Mouse (Mus musculus) hindbrain, embryonic 13.5 days (tissue): ENCODE results near the gene Rufy2. TPM values are rescaled to one million over a fixed set of nuclear protein-coding genes. Genes with fewer than 3 reads are reported as not detected.
"Not testable (repeated sequence)": the region's sequence is repeated elsewhere in the genome, so short reads cannot be mapped to it uniquely, and the experiment has no call there.

Experiments used
- ATAC-seq: fragments of 200-750 bp; cut with Nextera tagmentation; 2 replicates; pipeline ENCODE4 v1.8.0; 2017; ENCODE audit warnings: moderate TSS enrichment; ENCODE audit not compliant: low FRiP score
- H3K27ac ChIP-seq: fragments of 300-500 bp; sonication (generic); 2 replicates; pipeline ENCODE4 v1.5.1; 2015; ENCODE audit warnings: inconsistent platforms, mild to moderate bottlenecking, moderate library complexity
- H3K27me3 ChIP-seq: fragments of 300-500 bp; sonication (generic); 2 replicates; pipeline ENCODE4 v1.6.1; 2015; ENCODE audit warnings: mild to moderate bottlenecking, inconsistent platforms
- H3K36me3 ChIP-seq: fragments of 300-500 bp; sonication (generic); 2 replicates; pipeline ENCODE4 v1.6.1; 2015; ENCODE audit warnings: mild to moderate bottlenecking, inconsistent platforms
- H3K4me1 ChIP-seq: fragments of 300-500 bp; sonication (generic); replicated peaks from 2 replicates; pipeline ENCODE4 v1.6.1; 2015; ENCODE audit warnings: inconsistent platforms
- H3K4me2 ChIP-seq: fragments of 300-500 bp; sonication (generic); 2 replicates; pipeline ENCODE4 v1.6.1; 2015; ENCODE audit warnings: inconsistent platforms, mild to moderate bottlenecking, moderate library complexity
- H3K4me3 ChIP-seq: fragments of 300-500 bp; sonication (generic); 2 replicates; pipeline ENCODE4 v1.5.1; 2015; ENCODE audit warnings: mild to moderate bottlenecking, inconsistent platforms
- H3K9ac ChIP-seq: fragments of 300-500 bp; sonication (generic); 2 replicates; pipeline ENCODE4 v1.6.1; 2015; ENCODE audit warnings: mild to moderate bottlenecking, inconsistent platforms
- H3K9me3 ChIP-seq: fragments of 300-500 bp; sonication (generic); 2 replicates; pipeline ENCODE4 v1.6.1; 2016; ENCODE audit warnings: inconsistent platforms
- WGBS: fragments of 180-500 bp; shearing (Covaris S2); methylation state at CpG from one replicate; pipeline ENCODE4 v1.1.7; 2015; 5-methylcytosine and 5-hydroxymethylcytosine counted together
- polyA plus RNA-seq: library from polyadenylated mRNA; unstranded; fragments of >200 nt; fragmentation: Nextera tagmentation; extraction: Ambion mirVana; gene quantifications from 2 replicates; pipeline ENCODE4 v1.2.1, GENCODE M21; 2015

Gene Rufy2
- polyA plus RNA-seq, 1 experiment from 2014 or later: 52.6 TPM

GRCm38 (mm10) chr10:63032956-63033355 is 52.9 kb downstream of the Rufy2 start:
- Histone ChIP-seq H3K4me3 (no peak overlapping the region), H3K4me1 (peaks cover 10% of the 10 kb centered on the region), H3K27me3 (no peaks in the 10 kb centered on the region), H3K4me2 (no peak overlapping the region), H3K9me3 (no peaks in the 10 kb centered on the region), H3K36me3 (no peaks in the 10 kb centered on the region), H3K9ac (no peak overlapping the region), H3K27ac (no peak overlapping the region)
- ATAC-seq: no peak
- 65% methylated on average over 3 of the region's 3 CpGs for WGBS

GRCm38 (mm10) chr10:63038571-63039320 is 58.7 kb downstream of the Rufy2 start:
- Histone ChIP-seq H3K27ac (no peak overlapping the region), H3K9me3 (no peaks in the 10 kb centered on the region), H3K4me2 (no peak overlapping the region), H3K36me3 (no peaks in the 10 kb centered on the region), H3K4me3 (no peak overlapping the region), H3K4me1 (no peaks in the 10 kb centered on the region), H3K27me3 (no peaks in the 10 kb centered on the region), H3K9ac (no peak overlapping the region)
- no peak for ATAC-seq
- 64% methylated on average over 14 of the region's 14 CpGs for WGBS

- Histone ChIP-seq H3K4me3 (no peak overlapping the region), H3K27ac (no peak overlapping the region), H3K27me3 (no peaks in the 10 kb centered on the region)
Measured at GRCm38 (mm10) chr10:63039867-63040628, 60.0 kb downstream of the Rufy2 start.

GRCm38 (mm10) chr10:63043154-63043553 is 63.1 kb downstream of the Rufy2 start:
- no peaks in the 10 kb centered on the region for H3K9me3 ChIP-seq
- no peaks in the 10 kb centered on the region for H3K36me3 ChIP-seq
- H3K27me3 ChIP-seq: no peaks in the 10 kb centered on the region
- H3K4me3 ChIP-seq: no peak overlapping the region
- no peak overlapping the region for H3K9ac ChIP-seq
- no peak for ATAC-seq
- no peak overlapping the region for H3K4me2 ChIP-seq
- no peaks in the 10 kb centered on the region for H3K4me1 ChIP-seq
- WGBS: 79% methylated on average over 3 of the region's 3 CpGs
- H3K27ac ChIP-seq: no peak overlapping the region

More at GRCm38 (mm10) chr10:63039867-63040628, 60.0 kb downstream of the Rufy2 start:
- Histone ChIP-seq H3K9ac (no peak overlapping the region), H3K4me2 (no peak overlapping the region), H3K9me3 (no peaks in the 10 kb centered on the region), H3K36me3 (no peaks in the 10 kb centered on the region), H3K4me1 (no peaks in the 10 kb centered on the region)
- WGBS: 80% methylated on average over 5 of the region's 5 CpGs
- no peak for ATAC-seq

GRCm38 (mm10) chr10:63047751-63048150 is 67.7 kb downstream of the Rufy2 start:
- no peak for ATAC-seq
- WGBS: 90% methylated on average over 8 of the region's 8 CpGs
- no peaks in the 10 kb centered on the region for H3K36me3 ChIP-seq

GRCm38 (mm10) chr10:63049106-63049505 is 69.1 kb downstream of the Rufy2 start:
- ATAC-seq: no peak
- Histone ChIP-seq H3K9ac (no peak overlapping the region), H3K36me3 (no peaks in the 10 kb centered on the region), H3K9me3 (no peaks in the 10 kb centered on the region), H3K27ac (no peak overlapping the region), H3K4me2 (no peak overlapping the region), H3K4me3 (no peak overlapping the region), H3K4me1 (no peaks in the 10 kb centered on the region), H3K27me3 (no peaks in the 10 kb centered on the region)
- whole genome bisulfite sequencing: 88% methylated on average over 2 of the region's 2 CpGs

More at GRCm38 (mm10) chr10:63047751-63048150, 67.7 kb downstream of the Rufy2 start:
- H3K27me3 ChIP-seq: no peaks in the 10 kb centered on the region
- no peak overlapping the region for H3K9ac ChIP-seq
- no peak overlapping the region for H3K27ac ChIP-seq
- H3K9me3 ChIP-seq: no peaks in the 10 kb centered on the region
- H3K4me3 ChIP-seq: no peak overlapping the region
- no peak overlapping the region for H3K4me2 ChIP-seq
- no peaks in the 10 kb centered on the region for H3K4me1 ChIP-seq

GRCm38 (mm10) chr10:63051267-63051666 is 71.2 kb downstream of the Rufy2 start:
- no peak overlapping the region for H3K27ac ChIP-seq
- no peak for ATAC-seq
- H3K4me3 ChIP-seq: no peak overlapping the region
- H3K9ac ChIP-seq: no peak overlapping the region
- no peak overlapping the region for H3K4me2 ChIP-seq
- 81% methylated on average over 7 of the region's 7 CpGs for WGBS
- no peaks in the 10 kb centered on the region for H3K9me3 ChIP-seq
- no peaks in the 10 kb centered on the region for H3K4me1 ChIP-seq
- H3K36me3 ChIP-seq: no peaks in the 10 kb centered on the region
- H3K27me3 ChIP-seq: no peaks in the 10 kb centered on the region

- no peaks in the 10 kb centered on the region for H3K36me3 ChIP-seq
- H3K27ac ChIP-seq: no peak overlapping the region
- H3K9ac ChIP-seq: no peak overlapping the region
- no peaks in the 10 kb centered on the region for H3K27me3 ChIP-seq
- no peak overlapping the region for H3K4me2 ChIP-seq
- no peaks in the 10 kb centered on the region for H3K9me3 ChIP-seq
- no peak overlapping the region for H3K4me3 ChIP-seq
- WGBS: 82% methylated on average over 6 of the region's 6 CpGs
- H3K4me1 ChIP-seq: no peaks in the 10 kb centered on the region
- no peak for ATAC-seq
Measured at GRCm38 (mm10) chr10:63052011-63052410, 72.0 kb downstream of the Rufy2 start.

- Histone ChIP-seq H3K36me3 (no peaks in the 10 kb centered on the region), H3K9ac (no peak overlapping the region), H3K27ac (no peak overlapping the region), H3K4me2 (no peak overlapping the region), H3K4me3 (no peak overlapping the region), H3K9me3 (no peaks in the 10 kb centered on the region), H3K4me1 (no peaks in the 10 kb centered on the region), H3K27me3 (no peaks in the 10 kb centered on the region)
- WGBS: 65% methylated on average over 6 of the region's 6 CpGs
- ATAC-seq: no peak
Measured at GRCm38 (mm10) chr10:63053007-63053406, 73.0 kb downstream of the Rufy2 start.

GRCm38 (mm10) chr10:63054071-63054470 is 74.0 kb downstream of the Rufy2 start:
- not testable (repeated sequence) for H3K4me3 ChIP-seq, H3K4me2 ChIP-seq, H3K36me3 ChIP-seq, H3K4me1 ChIP-seq, H3K27me3 ChIP-seq, ATAC-seq, H3K9ac ChIP-seq, H3K9me3 ChIP-seq, H3K27ac ChIP-seq
- 93% methylated on average over 6 of the region's 6 CpGs for WGBS

- Histone ChIP-seq H3K36me3 (no peaks in the 10 kb centered on the region), H3K27ac (no peak overlapping the region), H3K27me3 (no peaks in the 10 kb centered on the region), H3K9me3 (no peaks in the 10 kb centered on the region), H3K4me1 (no peaks in the 10 kb centered on the region), H3K4me3 (no peak overlapping the region), H3K9ac (no peak overlapping the region), H3K4me2 (no peak overlapping the region)
- WGBS: 76% methylated on average over 2 of the region's 2 CpGs
- ATAC-seq: no peak
Measured at GRCm38 (mm10) chr10:63054586-63054985, 74.6 kb downstream of the Rufy2 start.

GRCm38 (mm10) chr10:63056966-63057750 is 77.1 kb downstream of the Rufy2 start:
- H3K4me1 ChIP-seq: no peaks in the 10 kb centered on the region
- H3K4me2 ChIP-seq: no peak overlapping the region
- 39% methylated on average over 24 of the region's 24 CpGs for WGBS
- H3K9me3 ChIP-seq: no peaks in the 10 kb centered on the region
- no peaks in the 10 kb centered on the region for H3K27me3 ChIP-seq
- H3K9ac ChIP-seq: no peak overlapping the region
- no peak overlapping the region for H3K4me3 ChIP-seq
- H3K36me3 ChIP-seq: no peaks in the 10 kb centered on the region
- no peak overlapping the region for H3K27ac ChIP-seq
- ATAC-seq: 0 out of 2 replicates have a peak, but pooled peaks have one; percentile 7
